Mouse (Mus musculus): ENCODE results near the gene Aebp1. TPM values are rescaled to one million over a fixed set of nuclear protein-coding genes. Genes with fewer than 3 reads are reported as not detected.
"Not testable (repeated sequence)": the region's sequence is repeated elsewhere in the genome, so short reads cannot be mapped to it uniquely, and the experiment has no call there.

Aebp1 gene
- polyA plus RNA-seq, 1 experiment from 2014 or later, result 32.9 TPM

- no peaks in the 10 kb centered on the region for H3K9me3 ChIP-seq
- H3K4me3 ChIP-seq, result peak overlapping the region; percentile 66
- peaks cover 42% of the 10 kb centered on the region for H3K36me3 ChIP-seq
- peaks cover 25% of the 10 kb centered on the region for H3K4me1 ChIP-seq
- peak overlapping the region; percentile 77 for H3K4me2 ChIP-seq
- no peaks in the 10 kb centered on the region for H3K27me3 ChIP-seq
- ATAC-seq (ENCODE audit: insufficient number of reproducible peaks, insufficient read depth, low FRiP score, low TSS enrichment, low read depth), result no peak
- peak overlapping the region; percentile 82 for H3K9ac ChIP-seq
- WGBS, result 2% methylated on average over 5 of the region's 5 CpGs
- H3K27ac ChIP-seq, result peak overlapping the region; percentile 28; the same call in 1 of the 2 replicates
Observed at GRCm38 (mm10) chr11:5877421-5877820, 15.7 kb downstream of the Aebp1 start.

- peak; percentile 96 for ATAC-seq (ENCODE audit: insufficient number of reproducible peaks, insufficient read depth, low FRiP score, low TSS enrichment, low read depth)
- WGBS, result under 1% methylated on average over 52 of the region's 52 CpGs
Observed at GRCm38 (mm10) chr11:5877921-5878526, 16.3 kb downstream of the Aebp1 start, which contains the start of gene Pold2. TSS of gene Pold2 (minus strand) at chr11:5878292.

GRCm38 (mm10) chr11:5878661-5879060, 16.9 kb downstream of the Aebp1 start:
- Histone ChIP-seq H3K4me1 (peaks cover 25% of the 10 kb centered on the region), H3K4me2 (peak overlapping the region; percentile 77), H3K27ac (peak overlapping the region; percentile 91), H3K27me3 (no peaks in the 10 kb centered on the region), H3K9me3 (no peaks in the 10 kb centered on the region), H3K36me3 (peaks cover 29% of the 10 kb centered on the region), H3K4me3 (peak overlapping the region; percentile 66), H3K9ac (peak overlapping the region; percentile 82)
- no peak for ATAC-seq (ENCODE audit: insufficient number of reproducible peaks, insufficient read depth, low FRiP score, low TSS enrichment, low read depth)
- WGBS, result 43% methylated on average over 8 of the region's 8 CpGs

More at GRCm38 (mm10) chr11:5877921-5878526, 16.3 kb downstream of the Aebp1 start, which contains the start of gene Pold2:
- Histone ChIP-seq H3K9ac (peak within 1 kb of the TSS; percentile 82), H3K27ac (peak within 1 kb of the TSS; percentile 91), H3K36me3 (peaks cover 36% of the 10 kb centered on the region), H3K27me3 (no peaks in the 10 kb centered on the region), H3K4me3 (peak within 1 kb of the TSS; percentile 66), H3K4me2 (peak within 1 kb of the TSS; percentile 77), H3K9me3 (no peaks in the 10 kb centered on the region), H3K4me1 (peaks cover 25% of the 10 kb centered on the region)

GRCm38 (mm10) chr11:5879905-5880304, 18.2 kb downstream of the Aebp1 start:
- WGBS, result 60% methylated on average over 5 of the region's 5 CpGs
- Histone ChIP-seq H3K4me2 (no peak overlapping the region), H3K36me3 (peaks cover 17% of the 10 kb centered on the region), H3K4me1 (peaks cover 25% of the 10 kb centered on the region), H3K27me3 (no peaks in the 10 kb centered on the region), H3K27ac (no peak overlapping the region), H3K9me3 (no peaks in the 10 kb centered on the region), H3K4me3 (no peak overlapping the region), H3K9ac (no peak overlapping the region)
- no peak for ATAC-seq (ENCODE audit: insufficient number of reproducible peaks, insufficient read depth, low FRiP score, low TSS enrichment, low read depth)

- ATAC-seq (ENCODE audit: insufficient number of reproducible peaks, insufficient read depth, low FRiP score, low TSS enrichment, low read depth), result no peak
- no peak overlapping the region for H3K4me2 ChIP-seq
- no peaks in the 10 kb centered on the region for H3K9me3 ChIP-seq
- no peak overlapping the region for H3K9ac ChIP-seq
- WGBS, result 74% methylated on average over 8 of the region's 8 CpGs
- no peaks in the 10 kb centered on the region for H3K27me3 ChIP-seq
- no peak overlapping the region for H3K4me3 ChIP-seq
- H3K36me3 ChIP-seq, result no peaks in the 10 kb centered on the region; the same call in 1 of the 2 replicates
- peaks cover 9% of the 10 kb centered on the region for H3K4me1 ChIP-seq
- no peak overlapping the region for H3K27ac ChIP-seq
Observed at GRCm38 (mm10) chr11:5882518-5882917, 20.8 kb downstream of the Aebp1 start.

GRCm38 (mm10) chr11:5886187-5886586, 24.4 kb downstream of the Aebp1 start:
- Histone ChIP-seq H3K4me1 (peaks cover 14% of the 10 kb centered on the region), H3K9me3 (no peaks in the 10 kb centered on the region), H3K9ac (no peak overlapping the region), H3K4me3 (no peak overlapping the region), H3K4me2 (no peak overlapping the region), H3K27ac (no peak overlapping the region), H3K27me3 (no peaks in the 10 kb centered on the region), H3K36me3 (no peaks in the 10 kb centered on the region)
- 18% methylated on average over 9 of the region's 9 CpGs for WGBS
- no peak for ATAC-seq (ENCODE audit: insufficient number of reproducible peaks, insufficient read depth, low FRiP score, low TSS enrichment, low read depth)

GRCm38 (mm10) chr11:5887250-5887649, 25.5 kb downstream of the Aebp1 start:
- Histone ChIP-seq H3K4me1 (peaks cover 18% of the 10 kb centered on the region), H3K4me3 (no peak overlapping the region), H3K9ac (no peak overlapping the region), H3K4me2 (no peak overlapping the region), H3K36me3 (no peaks in the 10 kb centered on the region), H3K27me3 (no peaks in the 10 kb centered on the region), H3K27ac (no peak overlapping the region), H3K9me3 (no peaks in the 10 kb centered on the region)
- ATAC-seq (ENCODE audit: insufficient number of reproducible peaks, insufficient read depth, low FRiP score, low TSS enrichment, low read depth), result no peak
- 51% methylated on average over 5 of the region's 5 CpGs for WGBS

GRCm38 (mm10) chr11:5888563-5888962, 26.8 kb downstream of the Aebp1 start:
- H3K9ac ChIP-seq; H3K27me3 ChIP-seq; H3K4me3 ChIP-seq; ATAC-seq (ENCODE audit: insufficient number of reproducible peaks, insufficient read depth, low FRiP score, low TSS enrichment, low read depth); H3K4me2 ChIP-seq; H3K36me3 ChIP-seq; H3K9me3 ChIP-seq: not testable (repeated sequence)
- Histone ChIP-seq H3K27ac (0 out of 2 replicates have a peak overlapping the region, but pooled peaks have one; percentile 16), H3K4me1 (peaks cover 25% of the 10 kb centered on the region)
- WGBS, result 43% methylated on average over 5 of the region's 5 CpGs

- H3K9me3 ChIP-seq, result no peaks in the 10 kb centered on the region
- peaks cover 6% of the 10 kb centered on the region for H3K27me3 ChIP-seq
- H3K4me1 ChIP-seq, result peaks cover 31% of the 10 kb centered on the region
- no peaks in the 10 kb centered on the region for H3K36me3 ChIP-seq
- H3K4me3 ChIP-seq, result no peak overlapping the region
- 53% methylated on average over 8 of the region's 8 CpGs for WGBS
- H3K27ac ChIP-seq, result no peak overlapping the region
- ATAC-seq (ENCODE audit: insufficient number of reproducible peaks, insufficient read depth, low FRiP score, low TSS enrichment, low read depth), result no peak
- H3K4me2 ChIP-seq, result no peak overlapping the region
- H3K9ac ChIP-seq, result peak overlapping the region; percentile 40; the same call in 1 of the 2 replicates
Observed at GRCm38 (mm10) chr11:5892151-5892591, 30.4 kb downstream of the Aebp1 start.

- WGBS, result 34% methylated on average over 4 of the region's 4 CpGs
- Histone ChIP-seq H3K4me3 (no peak overlapping the region), H3K27me3 (peaks cover 11% of the 10 kb centered on the region), H3K4me1 (peaks cover 38% of the 10 kb centered on the region), H3K27ac (no peak overlapping the region), H3K9me3 (no peaks in the 10 kb centered on the region), H3K4me2 (no peak overlapping the region), H3K36me3 (no peaks in the 10 kb centered on the region), H3K9ac (peak overlapping the region; percentile 40; the same call in 1 of the 2 replicates)
- ATAC-seq (ENCODE audit: insufficient number of reproducible peaks, insufficient read depth, low FRiP score, low TSS enrichment, low read depth), result no peak
Observed at GRCm38 (mm10) chr11:5892810-5893368, 31.1 kb downstream of the Aebp1 start.

- Histone ChIP-seq H3K36me3 (no peaks in the 10 kb centered on the region), H3K9ac (no peak overlapping the region), H3K27ac (no peak overlapping the region)
Observed at GRCm38 (mm10) chr11:5893807-5894206, 32.1 kb downstream of the Aebp1 start.

GRCm38 (mm10) chr11:5897230-5897629, 35.5 kb downstream of the Aebp1 start:
- peaks cover 41% of the 10 kb centered on the region for H3K4me1 ChIP-seq
- ATAC-seq (ENCODE audit: insufficient number of reproducible peaks, insufficient read depth, low FRiP score, low TSS enrichment, low read depth), result no peak
- H3K36me3 ChIP-seq, result no peaks in the 10 kb centered on the region
- 13% methylated on average over 16 of the region's 16 CpGs for WGBS
- H3K9ac ChIP-seq, result no peak overlapping the region
- H3K27me3 ChIP-seq, result peaks cover 17% of the 10 kb centered on the region
- no peak overlapping the region for H3K27ac ChIP-seq
- no peak overlapping the region for H3K4me3 ChIP-seq
- H3K9me3 ChIP-seq, result no peaks in the 10 kb centered on the region
- peak overlapping the region; percentile 28; the same call in 1 of the 2 replicates for H3K4me2 ChIP-seq

More at GRCm38 (mm10) chr11:5893807-5894206, 32.1 kb downstream of the Aebp1 start:
- Histone ChIP-seq H3K27me3 (peaks cover 17% of the 10 kb centered on the region), H3K9me3 (no peaks in the 10 kb centered on the region), H3K4me3 (no peak overlapping the region), H3K4me1 (peaks cover 43% of the 10 kb centered on the region), H3K4me2 (no peak overlapping the region)
- 62% methylated on average over 6 of the region's 6 CpGs for WGBS
- no peak for ATAC-seq (ENCODE audit: insufficient number of reproducible peaks, insufficient read depth, low FRiP score, low TSS enrichment, low read depth)

Data from embryonic facial prominence, embryonic 13.5 days (tissue).